Mouse (Mus musculus) embryonic facial prominence, embryonic 14.5 days (tissue): ENCODE data around the gene Lrrc8c. TPM values are rescaled to one million over a fixed set of nuclear protein-coding genes. Genes with fewer than 3 reads are reported as not detected.

ENCODE experiments used
- ATAC-seq: fragments of 200-750 bp; cut with Nextera tagmentation; 2 replicates; pipeline ENCODE4 v1.8.0; 2017; ENCODE audit warnings: low read depth, moderate number of reproducible peaks, moderate TSS enrichment
- DNase-seq: peaks from one replicate; pipeline ENCODE4 v3.0.0-alpha.2; 2015; ENCODE audit warnings: low spot score
- H3K27ac ChIP-seq: fragments of 300-500 bp; sonication (generic); replicated peaks from 2 replicates; pipeline ENCODE4 v1.5.1; 2014; ENCODE audit warnings: low read depth, mild to moderate bottlenecking, low read length, moderate library complexity
- H3K27me3 ChIP-seq: fragments of 300-500 bp; sonication (generic); replicated peaks from 2 replicates; pipeline ENCODE4 v1.6.1; 2014; ENCODE audit warnings: low read length; ENCODE audit not compliant: control insufficient read depth, insufficient read depth
- H3K36me3 ChIP-seq: fragments of 300-500 bp; sonication (generic); 2 replicates; pipeline ENCODE4 v1.6.1; 2014; ENCODE audit warnings: low read length, mixed read lengths; ENCODE audit not compliant: control insufficient read depth, insufficient read depth
- H3K4me1 ChIP-seq: fragments of 300-500 bp; sonication (generic); 2 replicates; pipeline ENCODE4 v1.6.1; 2014; ENCODE audit warnings: antibody characterized with exemption, low read length; ENCODE audit not compliant: control insufficient read depth, insufficient read depth
- H3K4me2 ChIP-seq: fragments of 300-500 bp; sonication (generic); 2 replicates; pipeline ENCODE4 v1.6.1; 2014; ENCODE audit warnings: low read depth, mild to moderate bottlenecking, low read length, moderate library complexity, mixed read lengths
- H3K4me3 ChIP-seq: fragments of 300-500 bp; sonication (generic); 2 replicates; pipeline ENCODE4 v1.5.1; 2014; ENCODE audit warnings: low read depth, mild to moderate bottlenecking, low read length
- H3K9ac ChIP-seq: fragments of 300-500 bp; sonication (generic); 2 replicates; pipeline ENCODE4 v1.6.1; 2014; ENCODE audit warnings: low read depth, mild to moderate bottlenecking, low read length, moderate library complexity, mixed read lengths
- H3K9me3 ChIP-seq: fragments of 300-500 bp; sonication (generic); 2 replicates; pipeline ENCODE4 v1.6.1; 2016; ENCODE audit warnings: low read length; ENCODE audit not compliant: control insufficient read depth
- WGBS: fragments of 180-500 bp; shearing (Covaris S2); extraction: QIAGEN DNeasy Blood & Tissue Kit; methylation state at CpG from one replicate; pipeline ENCODE4 v1.1.7; 2014; 5-methylcytosine and 5-hydroxymethylcytosine counted together
- polyA plus RNA-seq: library from polyadenylated mRNA; unstranded; fragments of >200 nt; fragmentation: Nextera tagmentation; extraction: Ambion mirVana; gene quantifications from 2 replicates; pipeline ENCODE4 v1.2.1, GENCODE M21; 2014

The Lrrc8c gene
- polyA plus RNA-seq, 1 experiment from 2014 or later = 23.8 TPM

DNA sequence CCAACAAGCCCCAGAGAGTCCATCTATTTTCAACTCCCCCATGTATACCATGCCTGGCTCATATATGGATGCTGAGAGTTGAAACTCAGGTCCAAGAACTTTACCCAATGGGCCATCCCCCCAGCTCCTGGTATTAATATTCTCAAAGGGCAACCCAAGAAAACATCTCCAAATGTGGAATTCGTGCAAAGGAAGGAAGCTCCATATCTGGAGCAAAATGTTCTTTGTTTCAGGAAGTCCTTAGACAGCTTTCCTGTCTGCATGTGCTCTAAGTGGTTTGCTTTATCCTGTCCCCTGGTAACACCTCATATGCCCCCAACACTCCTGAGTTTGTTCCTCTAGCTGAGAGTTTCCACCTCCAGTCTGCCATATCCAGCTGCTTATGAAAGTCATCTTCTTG is 32.6 kb downstream of the Lrrc8c start:
- H3K4me1 ChIP-seq = no peaks in the 10 kb centered on the region
- no peaks in the 10 kb centered on the region for H3K27me3 ChIP-seq
- DNase-seq (no peak), ATAC-seq (no peak)
- no peak overlapping the region for H3K4me2 ChIP-seq
- WGBS = 65% methylated on average over 1 of the region's 1 CpGs
- no peaks in the 10 kb centered on the region for H3K9me3 ChIP-seq
- H3K4me3 ChIP-seq = no peak overlapping the region
- H3K9ac ChIP-seq = no peak overlapping the region
- no peak overlapping the region for H3K27ac ChIP-seq
- no peaks in the 10 kb centered on the region for H3K36me3 ChIP-seq

DNA sequence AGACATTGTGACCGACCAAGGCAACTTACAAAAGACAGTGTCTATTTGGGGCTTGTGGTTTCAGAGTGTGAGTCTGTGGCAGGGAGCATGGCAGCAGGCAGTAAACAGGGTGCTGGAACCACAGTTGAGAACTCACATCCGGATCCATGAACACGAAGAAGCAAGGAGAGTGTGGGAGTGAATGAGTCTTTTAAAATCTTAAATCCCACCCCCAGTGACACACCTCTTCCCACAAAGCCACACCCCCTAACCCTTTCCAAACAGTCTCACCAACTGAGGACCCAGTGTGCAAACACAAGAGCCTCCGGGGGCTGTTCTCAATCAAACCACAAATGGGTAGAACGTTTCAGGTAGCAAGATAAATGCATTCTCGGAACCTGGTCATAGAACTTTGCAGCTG is 37.1 kb downstream of the Lrrc8c start:
- no peaks in the 10 kb centered on the region for H3K36me3 ChIP-seq
- ATAC-seq (no peak), DNase-seq (no peak)
- no peak overlapping the region for H3K27ac ChIP-seq
- no peak overlapping the region for H3K4me2 ChIP-seq
- no peak overlapping the region for H3K9ac ChIP-seq
- no peaks in the 10 kb centered on the region for H3K27me3 ChIP-seq
- 0 out of 2 replicates have a peak, but pooled peaks cover 5% of the 10 kb centered on the region for H3K9me3 ChIP-seq
- no peak overlapping the region for H3K4me3 ChIP-seq
- no peaks in the 10 kb centered on the region for H3K4me1 ChIP-seq
- WGBS = 87% methylated on average over 6 of the region's 6 CpGs

DNA sequence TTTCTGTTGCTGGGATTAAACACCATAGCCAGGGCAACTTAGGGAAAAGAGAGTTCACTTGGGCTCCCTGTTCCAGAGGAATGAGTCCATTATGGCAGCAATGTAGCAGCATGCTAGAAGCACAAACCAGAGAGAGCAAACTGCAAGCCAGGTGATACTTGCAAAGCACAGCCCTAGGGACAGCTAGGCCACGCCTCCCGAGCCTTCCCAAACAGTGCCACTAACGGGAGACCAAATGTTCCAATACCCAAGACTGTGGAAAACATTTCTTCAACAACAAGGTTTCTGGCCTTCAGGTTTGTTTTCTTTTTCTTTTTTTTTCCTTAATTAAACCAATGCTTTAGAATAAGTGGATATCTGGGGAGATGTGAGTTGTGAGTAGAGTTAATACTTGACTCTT is 38.2 kb downstream of the Lrrc8c start:
- no peak overlapping the region for H3K4me3 ChIP-seq
- H3K27me3 ChIP-seq = no peaks in the 10 kb centered on the region
- no peak overlapping the region for H3K9ac ChIP-seq
- no peak overlapping the region for H3K27ac ChIP-seq
- DNase-seq (no peak), ATAC-seq (no peak)
- no peak overlapping the region for H3K4me2 ChIP-seq
- H3K4me1 ChIP-seq = no peaks in the 10 kb centered on the region
- 0 out of 2 replicates have a peak, but pooled peaks cover 5% of the 10 kb centered on the region for H3K9me3 ChIP-seq
- H3K36me3 ChIP-seq = no peaks in the 10 kb centered on the region
- 97% methylated on average over 3 of the region's 3 CpGs for WGBS

DNA sequence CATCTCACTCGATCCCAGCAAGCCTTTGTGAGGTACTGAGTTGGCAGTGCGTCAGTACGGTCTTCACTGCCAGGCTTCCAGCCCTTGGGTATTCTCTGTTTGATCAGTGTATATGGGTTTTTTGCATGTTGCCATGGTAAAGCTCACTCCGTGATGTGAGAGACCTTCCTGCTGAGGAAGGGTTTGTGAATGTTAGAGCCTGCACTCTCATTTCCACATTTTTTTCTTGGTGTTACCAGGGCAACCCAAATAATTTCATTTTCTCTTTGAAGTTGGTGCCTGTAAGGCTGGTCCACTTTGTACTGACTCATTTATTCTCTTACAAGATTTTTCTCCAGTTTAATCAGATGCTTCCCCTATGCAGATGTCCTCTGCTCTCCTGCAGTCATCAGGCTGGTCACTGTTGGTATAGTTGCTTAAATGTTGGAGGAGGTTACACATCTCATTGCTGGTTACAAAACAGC is 38.6 kb downstream of the Lrrc8c start:
- WGBS = 69% methylated on average over 4 of the region's 4 CpGs
- H3K9ac ChIP-seq = no peak overlapping the region
- DNase-seq = peak; percentile 14
- H3K27me3 ChIP-seq = no peaks in the 10 kb centered on the region
- H3K4me2 ChIP-seq = no peak overlapping the region
- H3K4me1 ChIP-seq = no peaks in the 10 kb centered on the region
- 0 out of 2 replicates have a peak, but pooled peaks cover 5% of the 10 kb centered on the region for H3K9me3 ChIP-seq
- no peaks in the 10 kb centered on the region for H3K36me3 ChIP-seq
- no peak overlapping the region for H3K4me3 ChIP-seq
- peak; percentile 37; the same call in 1 of the 2 replicates for ATAC-seq
- H3K27ac ChIP-seq = no peak overlapping the region

DNA sequence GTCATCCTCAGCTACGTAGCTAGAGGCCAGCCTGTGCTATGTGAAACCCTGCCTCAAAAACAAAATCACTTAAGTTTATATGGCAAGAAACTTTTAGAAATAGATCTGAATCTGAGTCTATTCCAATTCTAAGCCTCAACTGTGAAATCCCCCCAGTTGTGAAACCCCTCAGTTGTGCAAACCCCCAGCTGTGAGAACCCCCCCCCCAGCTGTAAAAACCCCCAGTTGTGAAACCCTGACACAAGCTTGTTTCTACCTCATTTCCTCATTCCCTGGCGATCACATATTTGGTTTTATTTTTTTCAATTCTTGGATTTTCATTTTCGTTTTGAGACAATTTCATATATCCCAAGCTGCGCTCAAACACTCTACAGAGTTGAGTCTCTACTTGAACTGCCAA is 39.3 kb downstream of the Lrrc8c start:
- Histone ChIP-seq H3K27ac (no peak overlapping the region), H3K9ac (no peak overlapping the region), H3K4me3 (no peak overlapping the region), H3K4me1 (no peaks in the 10 kb centered on the region), H3K9me3 (0 out of 2 replicates have a peak, but pooled peaks cover 5% of the 10 kb centered on the region), H3K36me3 (no peaks in the 10 kb centered on the region), H3K4me2 (no peak overlapping the region), H3K27me3 (no peaks in the 10 kb centered on the region)
- DNase-seq = no peak
- no peak for ATAC-seq
- whole genome bisulfite sequencing = 92% methylated on average over 4 of the region's 4 CpGs

DNA sequence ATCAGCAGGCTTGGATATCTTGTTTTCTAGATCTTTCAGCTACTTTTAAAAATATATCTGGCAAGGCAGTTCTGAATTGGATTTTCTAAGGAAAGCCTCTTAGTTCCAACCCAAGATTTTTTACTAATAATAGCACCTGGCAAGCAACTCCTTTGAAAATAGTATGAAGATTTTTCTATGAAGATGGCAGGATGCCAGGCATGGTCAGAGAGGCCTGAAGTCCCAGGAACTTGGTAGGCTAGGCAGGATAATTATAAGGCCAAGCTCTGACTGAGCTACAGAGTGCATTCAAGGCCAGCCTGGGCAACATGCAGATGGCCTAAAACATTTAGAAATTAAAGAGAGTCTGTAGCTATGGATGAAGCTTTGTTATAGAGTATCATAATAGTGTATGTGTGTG is 42.7 kb downstream of the Lrrc8c start:
- Histone ChIP-seq H3K9me3 (0 out of 2 replicates have a peak, but pooled peaks cover 5% of the 10 kb centered on the region), H3K4me3 (no peak overlapping the region), H3K4me1 (no peaks in the 10 kb centered on the region), H3K4me2 (no peak overlapping the region), H3K36me3 (no peaks in the 10 kb centered on the region), H3K27me3 (no peaks in the 10 kb centered on the region), H3K9ac (no peak overlapping the region), H3K27ac (no peak overlapping the region)
- no peak for ATAC-seq
- DNase-seq = no peak

DNA sequence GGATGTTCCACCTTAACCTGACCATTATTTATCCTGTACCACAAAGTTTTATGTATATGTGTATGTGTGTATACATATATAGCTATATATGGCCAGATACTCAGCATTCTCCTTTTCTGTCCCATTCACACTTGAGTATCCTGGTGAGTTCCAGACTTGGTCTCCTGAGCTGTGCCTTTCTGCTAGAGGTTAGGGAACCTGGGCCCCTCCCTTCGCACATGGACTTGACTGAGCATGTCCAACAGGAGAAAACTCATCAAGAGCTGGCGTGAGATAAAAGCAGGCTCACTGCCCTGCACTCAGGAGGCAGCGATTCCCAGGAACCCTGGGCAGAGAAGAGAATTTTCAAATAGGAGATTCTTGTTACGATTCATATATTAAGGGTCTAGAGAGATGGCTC is 45.6 kb downstream of the Lrrc8c start:
- no peak overlapping the region for H3K4me3 ChIP-seq
- H3K9me3 ChIP-seq = no peaks in the 10 kb centered on the region
- WGBS = 82% methylated on average over 4 of the region's 4 CpGs
- H3K4me2 ChIP-seq = no peak overlapping the region
- H3K27me3 ChIP-seq = no peaks in the 10 kb centered on the region
- no peak overlapping the region for H3K27ac ChIP-seq
- no peak overlapping the region for H3K9ac ChIP-seq
- no peaks in the 10 kb centered on the region for H3K36me3 ChIP-seq
- H3K4me1 ChIP-seq = no peaks in the 10 kb centered on the region
- ATAC-seq (no peak), DNase-seq (no peak)

DNA sequence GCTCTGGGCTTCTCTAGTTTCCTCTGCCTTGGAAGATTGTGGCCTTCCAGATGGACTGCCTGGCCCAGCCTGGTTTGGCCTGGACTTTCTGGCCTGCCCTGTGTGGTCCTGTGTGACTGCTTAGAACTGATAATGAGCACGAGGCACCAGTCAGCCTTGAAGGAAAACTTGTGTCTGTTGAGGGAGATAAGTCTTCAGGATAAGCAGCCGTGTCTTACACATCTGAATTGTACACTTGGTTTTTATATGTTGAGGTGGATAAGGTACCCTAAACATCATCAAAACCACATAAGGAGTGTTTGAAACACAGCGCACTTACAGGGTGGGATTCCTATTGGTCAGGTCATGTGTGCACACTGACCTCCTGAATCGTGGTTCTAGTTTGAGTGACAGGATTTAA is 46.6 kb downstream of the Lrrc8c start:
- H3K9ac ChIP-seq = no peak overlapping the region
- H3K36me3 ChIP-seq = no peaks in the 10 kb centered on the region
- no peaks in the 10 kb centered on the region for H3K27me3 ChIP-seq
- H3K4me1 ChIP-seq = no peaks in the 10 kb centered on the region
- H3K27ac ChIP-seq = no peak overlapping the region
- H3K9me3 ChIP-seq = no peaks in the 10 kb centered on the region
- H3K4me3 ChIP-seq = no peak overlapping the region
- H3K4me2 ChIP-seq = no peak overlapping the region
- DNase-seq = no peak
- WGBS = 84% methylated on average over 4 of the region's 4 CpGs
- no peak for ATAC-seq

DNA sequence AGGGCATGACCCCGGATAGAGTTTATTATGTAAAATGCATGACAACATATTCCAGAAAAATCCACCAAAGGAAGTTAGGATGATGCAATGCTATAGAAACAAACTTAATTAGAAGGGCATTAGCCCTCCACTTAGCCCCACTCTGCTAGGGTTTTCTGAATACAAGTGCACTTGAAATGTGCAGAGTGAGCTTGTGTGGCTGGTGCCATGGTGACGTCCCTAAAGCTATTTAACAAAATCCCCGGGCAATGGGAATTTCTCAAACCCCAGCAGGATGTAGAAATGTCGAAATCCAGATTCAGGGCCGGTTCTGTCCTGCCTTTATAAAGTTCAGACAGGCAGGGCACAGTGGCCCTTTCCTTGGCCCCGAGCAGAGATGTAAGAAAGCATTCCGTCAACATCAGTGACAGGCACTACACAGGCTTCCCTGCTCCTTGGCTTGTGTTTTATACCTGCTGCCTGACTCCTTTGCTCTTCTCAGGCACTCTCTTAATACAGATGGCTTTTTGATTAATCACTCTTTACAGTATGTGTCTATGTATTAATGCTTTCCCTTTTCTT is 47.7 kb downstream of the Lrrc8c start:
- H3K27me3 ChIP-seq = no peaks in the 10 kb centered on the region
- no peak overlapping the region for H3K27ac ChIP-seq
- no peak overlapping the region for H3K4me2 ChIP-seq
- no peaks in the 10 kb centered on the region for H3K4me1 ChIP-seq
- H3K36me3 ChIP-seq = no peaks in the 10 kb centered on the region
- DNase-seq (no peak), ATAC-seq (no peak; the same call in 1 of the 2 replicates)
- 64% methylated on average over 7 of the region's 7 CpGs for WGBS
- no peak overlapping the region for H3K9ac ChIP-seq
- no peaks in the 10 kb centered on the region for H3K9me3 ChIP-seq
- no peak overlapping the region for H3K4me3 ChIP-seq
